Mouse (Mus musculus): ENCODE measurements at regions not wholly inside any gene's neighbourhood (a gene's known extent, or its start where the extent isn't known, plus 50 kb on each side); places are given as distances from the start of the nearest gene placed in this dataset.

DNA sequence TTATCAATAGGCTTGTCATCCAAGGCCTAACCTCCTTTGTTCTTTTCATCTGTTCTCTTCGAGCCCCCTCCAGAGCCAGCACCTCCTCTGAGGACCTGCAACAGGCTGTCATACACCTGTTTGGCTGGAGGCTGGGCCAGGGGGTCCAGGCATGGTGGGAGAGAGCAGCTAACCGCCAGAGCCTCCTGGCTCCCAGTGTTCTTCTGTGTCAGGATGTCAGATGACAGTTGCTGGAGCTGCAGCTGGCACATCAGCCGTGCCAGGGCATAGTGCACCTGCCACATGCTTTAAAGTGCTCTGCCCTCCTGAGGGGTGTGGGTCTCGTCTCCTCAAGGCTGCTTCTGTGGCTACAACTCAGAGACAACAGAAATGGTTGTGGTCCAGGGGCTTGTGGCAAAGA, 298.5 kb upstream of the Mki67 start:
- H3K27me3 ChIP-seq (ENCODE audit: control insufficient read depth, insufficient read depth, low read depth, low read length): no peaks in the 10 kb centered on the region
- ATAC-seq (ENCODE audit: low read depth): no peak
- H3K4me1 ChIP-seq (replicated peaks; ENCODE audit: control insufficient read depth, insufficient read depth, low read length): no peaks in the 10 kb centered on the region
- no peaks in the 10 kb centered on the region for H3K9me3 ChIP-seq (ENCODE audit: control insufficient read depth, low read length)
- H3K27ac ChIP-seq (ENCODE audit: low read length): no peak overlapping the region
- H3K4me3 ChIP-seq (ENCODE audit: low read length): no peak overlapping the region
- H3K36me3 ChIP-seq (ENCODE audit: control insufficient read depth, insufficient read depth, low read length): no peaks in the 10 kb centered on the region
- 52% methylated on average over 4 of the region's 4 CpGs for WGBS
- no peak overlapping the region for H3K9ac ChIP-seq (ENCODE audit: low read length)
- H3K4me2 ChIP-seq (ENCODE audit: low read depth, low read length): no peak overlapping the region

- ATAC-seq (ENCODE audit: low read depth): no peak
Observed at GRCm38 (mm10) chr7:136016918-136017317, 300.8 kb upstream of the Mki67 start.

DNA sequence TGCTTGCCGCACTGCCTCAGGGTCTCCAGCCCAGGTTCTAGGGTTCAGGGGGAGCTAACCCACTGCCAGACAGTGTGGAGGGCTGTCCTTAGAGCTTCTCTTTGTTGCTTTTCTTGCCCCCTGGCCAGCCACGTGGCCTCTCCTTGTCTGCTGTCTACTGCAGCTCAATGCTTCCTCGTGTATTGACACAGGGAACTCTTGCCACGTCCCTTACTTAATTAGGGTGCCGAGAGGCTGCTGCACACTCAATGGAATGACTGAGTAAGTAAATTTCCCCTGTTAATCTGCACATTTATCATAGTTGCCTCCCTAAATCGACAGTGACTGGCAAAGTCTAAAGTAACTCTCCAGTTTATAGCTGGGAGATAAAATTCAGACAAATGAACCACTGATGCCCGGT, 304.4 kb upstream of the Mki67 start:
- Histone ChIP-seq H3K36me3 (ENCODE audit: control insufficient read depth, insufficient read depth, low read length) (no peaks in the 10 kb centered on the region), H3K4me3 (ENCODE audit: low read length) (no peak overlapping the region), H3K4me2 (ENCODE audit: low read depth, low read length) (no peak overlapping the region), H3K27ac (ENCODE audit: low read length) (no peak overlapping the region), H3K9me3 (ENCODE audit: control insufficient read depth, low read length) (no peaks in the 10 kb centered on the region), H3K27me3 (ENCODE audit: control insufficient read depth, insufficient read depth, low read depth, low read length) (no peaks in the 10 kb centered on the region), H3K4me1 (replicated peaks; ENCODE audit: control insufficient read depth, insufficient read depth, low read length) (0 out of 2 replicates have a peak, but pooled peaks cover 2% of the 10 kb centered on the region), H3K9ac (ENCODE audit: low read length) (no peak overlapping the region)
- 56% methylated on average over 7 of the region's 7 CpGs for WGBS
- no peak for ATAC-seq (ENCODE audit: low read depth)

More at GRCm38 (mm10) chr7:136016918-136017317, 300.8 kb upstream of the Mki67 start:
- Histone ChIP-seq H3K4me3 (ENCODE audit: low read length) (no peak overlapping the region), H3K4me1 (replicated peaks; ENCODE audit: control insufficient read depth, insufficient read depth, low read length) (no peaks in the 10 kb centered on the region), H3K9ac (ENCODE audit: low read length) (no peak overlapping the region), H3K9me3 (ENCODE audit: control insufficient read depth, low read length) (no peaks in the 10 kb centered on the region), H3K27ac (ENCODE audit: low read length) (no peak overlapping the region), H3K4me2 (ENCODE audit: low read depth, low read length) (no peak overlapping the region), H3K27me3 (ENCODE audit: control insufficient read depth, insufficient read depth, low read depth, low read length) (no peaks in the 10 kb centered on the region), H3K36me3 (ENCODE audit: control insufficient read depth, insufficient read depth, low read length) (no peaks in the 10 kb centered on the region)
- WGBS: 63% methylated on average over 8 of the region's 8 CpGs

DNA sequence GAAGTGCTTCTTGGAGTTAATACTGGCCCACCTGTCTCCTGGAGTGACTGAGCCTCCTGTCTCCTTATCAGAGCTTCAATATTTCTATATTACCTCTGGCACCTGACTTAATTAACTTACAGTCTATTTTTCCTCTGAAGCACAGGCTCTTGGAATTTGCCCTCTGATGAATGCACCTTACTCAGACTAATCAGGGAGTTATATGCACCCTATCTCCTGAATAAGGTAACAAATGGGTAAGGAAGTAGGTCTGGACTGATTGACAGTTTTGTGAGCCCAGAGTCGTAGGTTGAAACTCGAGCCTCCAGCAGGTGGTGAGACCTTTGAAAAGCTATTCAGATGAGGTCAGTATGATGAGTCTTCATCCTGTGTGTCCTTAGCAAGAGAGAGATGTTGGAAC, 304.9 kb upstream of the Mki67 start:
- 0 out of 2 replicates have a peak, but pooled peaks cover 2% of the 10 kb centered on the region for H3K4me1 ChIP-seq (replicated peaks; ENCODE audit: control insufficient read depth, insufficient read depth, low read length)
- ATAC-seq (ENCODE audit: low read depth): no peak
- H3K27me3 ChIP-seq (ENCODE audit: control insufficient read depth, insufficient read depth, low read depth, low read length): no peaks in the 10 kb centered on the region
- H3K9ac ChIP-seq (ENCODE audit: low read length): no peak overlapping the region
- no peaks in the 10 kb centered on the region for H3K9me3 ChIP-seq (ENCODE audit: control insufficient read depth, low read length)
- H3K4me3 ChIP-seq (ENCODE audit: low read length): no peak overlapping the region
- no peak overlapping the region for H3K27ac ChIP-seq (ENCODE audit: low read length)
- no peak overlapping the region for H3K4me2 ChIP-seq (ENCODE audit: low read depth, low read length)
- no peaks in the 10 kb centered on the region for H3K36me3 ChIP-seq (ENCODE audit: control insufficient read depth, insufficient read depth, low read length)
- WGBS: 42% methylated on average over 2 of the region's 2 CpGs

DNA sequence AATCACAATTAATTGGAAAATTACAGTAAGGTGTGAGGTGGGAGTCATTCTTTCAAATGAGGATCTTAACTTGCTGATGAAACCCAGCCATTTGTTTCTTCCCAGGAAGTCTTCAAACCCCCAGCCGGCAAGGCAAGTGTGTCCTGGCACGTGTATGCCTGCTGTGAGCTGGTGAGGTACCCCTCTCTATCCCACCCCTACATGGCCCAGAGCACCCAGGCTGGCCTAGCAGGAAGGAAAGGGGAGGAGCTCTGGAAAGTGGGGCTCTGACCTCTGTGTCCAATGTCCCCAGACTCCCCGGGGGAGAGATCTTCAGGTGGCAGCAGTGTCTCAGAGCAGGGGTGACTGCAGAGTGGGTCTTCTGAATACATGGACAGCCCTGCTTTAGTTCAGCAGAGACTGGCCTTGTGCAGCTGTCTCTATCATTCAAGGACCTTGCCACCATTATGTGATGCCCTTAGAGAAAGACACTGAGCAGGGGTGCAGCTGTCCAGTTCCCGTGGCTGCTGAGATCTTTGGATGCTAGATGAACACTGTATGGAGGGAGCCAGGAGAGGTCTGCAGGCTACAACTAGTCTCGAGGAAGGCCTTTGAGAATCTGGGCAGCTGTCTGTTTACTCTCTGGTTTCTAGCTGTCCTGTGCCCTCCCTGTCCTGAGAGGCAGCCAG, 306.8 kb upstream of the Mki67 start:
- 59% methylated on average over 5 of the region's 5 CpGs for WGBS
- no peaks in the 10 kb centered on the region for H3K9me3 ChIP-seq (ENCODE audit: control insufficient read depth, low read length)
- no peak overlapping the region for H3K27ac ChIP-seq (ENCODE audit: low read length)
- no peaks in the 10 kb centered on the region for H3K36me3 ChIP-seq (ENCODE audit: control insufficient read depth, insufficient read depth, low read length)
- no peak for ATAC-seq (ENCODE audit: low read depth)
- no peak overlapping the region for H3K9ac ChIP-seq (ENCODE audit: low read length)
- no peak overlapping the region for H3K4me2 ChIP-seq (ENCODE audit: low read depth, low read length)
- no peaks in the 10 kb centered on the region for H3K27me3 ChIP-seq (ENCODE audit: control insufficient read depth, insufficient read depth, low read depth, low read length)
- 0 out of 2 replicates have a peak, but pooled peaks cover 2% of the 10 kb centered on the region for H3K4me1 ChIP-seq (replicated peaks; ENCODE audit: control insufficient read depth, insufficient read depth, low read length)
- H3K4me3 ChIP-seq (ENCODE audit: low read length): no peak overlapping the region

DNA sequence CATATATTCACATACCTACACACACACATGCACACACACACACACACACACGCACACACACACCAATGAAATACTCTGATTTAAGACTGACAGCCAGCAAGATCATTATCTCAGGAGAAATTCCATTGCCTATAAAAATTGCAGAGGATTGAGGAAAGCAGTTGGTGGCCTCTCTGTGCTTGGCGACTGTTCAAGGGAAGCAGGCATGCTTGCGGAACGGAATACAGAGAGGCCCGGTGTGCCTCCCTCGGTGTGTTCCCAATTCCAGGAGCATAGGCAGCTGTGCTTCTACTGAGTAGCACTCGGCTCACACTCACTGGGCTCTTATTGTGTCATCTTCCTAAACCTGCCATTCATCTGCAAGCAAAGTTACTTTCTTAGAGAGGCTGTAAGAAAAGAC, 310.3 kb upstream of the Mki67 start:
- Histone ChIP-seq H3K27ac (ENCODE audit: low read length) (no peak overlapping the region), H3K36me3 (ENCODE audit: control insufficient read depth, insufficient read depth, low read length) (no peaks in the 10 kb centered on the region), H3K9ac (ENCODE audit: low read length) (no peak overlapping the region), H3K27me3 (ENCODE audit: control insufficient read depth, insufficient read depth, low read depth, low read length) (no peaks in the 10 kb centered on the region), H3K4me3 (ENCODE audit: low read length) (no peak overlapping the region), H3K4me2 (ENCODE audit: low read depth, low read length) (no peak overlapping the region), H3K4me1 (replicated peaks; ENCODE audit: control insufficient read depth, insufficient read depth, low read length) (0 out of 2 replicates have a peak, but pooled peaks cover 2% of the 10 kb centered on the region), H3K9me3 (ENCODE audit: control insufficient read depth, low read length) (no peaks in the 10 kb centered on the region)
- ATAC-seq (ENCODE audit: low read depth): no peak
- 48% methylated on average over 7 of the region's 7 CpGs for WGBS

GRCm38 (mm10) chr7:136032026-136032425, 315.9 kb upstream of the Mki67 start:
- Histone ChIP-seq H3K9ac (ENCODE audit: low read length) (no peak overlapping the region), H3K4me3 (ENCODE audit: low read length) (no peak overlapping the region), H3K4me1 (replicated peaks; ENCODE audit: control insufficient read depth, insufficient read depth, low read length) (peaks cover 4% of the 10 kb centered on the region; the same call in 1 of the 2 replicates), H3K27ac (ENCODE audit: low read length) (no peak overlapping the region), H3K4me2 (ENCODE audit: low read depth, low read length) (no peak overlapping the region), H3K36me3 (ENCODE audit: control insufficient read depth, insufficient read depth, low read length) (no peaks in the 10 kb centered on the region), H3K27me3 (ENCODE audit: control insufficient read depth, insufficient read depth, low read depth, low read length) (no peaks in the 10 kb centered on the region), H3K9me3 (ENCODE audit: control insufficient read depth, low read length) (no peaks in the 10 kb centered on the region)
- 76% methylated on average over 6 of the region's 6 CpGs for WGBS
- ATAC-seq (ENCODE audit: low read depth): no peak

DNA sequence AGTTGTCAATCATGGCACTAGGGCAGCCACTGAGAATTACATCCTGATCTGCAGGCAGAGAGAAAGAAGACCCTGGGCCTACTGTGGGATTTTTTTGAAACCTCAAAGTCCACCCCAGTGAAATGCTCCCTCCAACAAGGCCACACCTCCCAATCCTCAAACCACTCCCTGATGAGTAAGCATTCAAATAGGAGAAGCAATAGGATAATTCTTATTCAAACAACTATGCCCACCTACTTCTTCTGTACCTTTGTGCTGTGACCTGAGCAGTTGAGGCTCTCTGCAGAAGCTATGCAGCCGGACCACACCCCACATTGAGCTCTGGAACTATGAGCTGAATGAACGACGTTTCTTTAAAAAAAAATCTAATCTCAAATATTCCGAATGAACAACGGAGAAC, 317.4 kb upstream of the Mki67 start:
- no peaks in the 10 kb centered on the region for H3K9me3 ChIP-seq (ENCODE audit: control insufficient read depth, low read length)
- WGBS: 81% methylated on average over 5 of the region's 5 CpGs
- H3K9ac ChIP-seq (ENCODE audit: low read length): no peak overlapping the region
- H3K4me3 ChIP-seq (ENCODE audit: low read length): no peak overlapping the region
- no peak for ATAC-seq (ENCODE audit: low read depth)
- H3K4me1 ChIP-seq (replicated peaks; ENCODE audit: control insufficient read depth, insufficient read depth, low read length): peaks cover 4% of the 10 kb centered on the region; the same call in 1 of the 2 replicates
- no peak overlapping the region for H3K27ac ChIP-seq (ENCODE audit: low read length)
- no peaks in the 10 kb centered on the region for H3K36me3 ChIP-seq (ENCODE audit: control insufficient read depth, insufficient read depth, low read length)
- no peaks in the 10 kb centered on the region for H3K27me3 ChIP-seq (ENCODE audit: control insufficient read depth, insufficient read depth, low read depth, low read length)
- H3K4me2 ChIP-seq (ENCODE audit: low read depth, low read length): no peak overlapping the region

DNA sequence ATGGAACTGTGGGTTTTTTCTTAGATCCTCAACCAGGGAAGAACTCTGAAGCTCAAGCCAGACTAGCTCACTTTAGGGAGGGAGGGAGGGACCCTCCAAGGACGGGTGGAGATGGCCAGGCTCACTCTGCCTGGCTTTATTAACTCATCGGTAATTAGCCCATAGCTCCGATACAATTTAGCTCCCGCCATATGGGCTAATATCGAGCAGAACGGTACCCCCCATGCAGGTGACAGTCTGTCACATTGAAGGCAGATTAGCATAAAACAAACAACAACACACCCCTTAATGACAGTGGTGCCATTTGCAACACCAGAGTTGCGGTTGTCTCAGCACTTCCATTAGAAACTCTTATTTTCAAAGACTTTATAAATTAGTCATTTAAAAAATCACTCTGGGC, 319.6 kb upstream of the Mki67 start:
- WGBS: 54% methylated on average over 7 of the region's 7 CpGs
- no peak overlapping the region for H3K27ac ChIP-seq (ENCODE audit: low read length)
- ATAC-seq (ENCODE audit: low read depth): no peak

More for the DNA sequence above, 319.6 kb upstream of the Mki67 start:
- Histone ChIP-seq H3K27me3 (ENCODE audit: control insufficient read depth, insufficient read depth, low read depth, low read length) (no peaks in the 10 kb centered on the region), H3K36me3 (ENCODE audit: control insufficient read depth, insufficient read depth, low read length) (no peaks in the 10 kb centered on the region), H3K4me3 (ENCODE audit: low read length) (no peak overlapping the region), H3K9me3 (ENCODE audit: control insufficient read depth, low read length) (no peaks in the 10 kb centered on the region), H3K9ac (ENCODE audit: low read length) (no peak overlapping the region), H3K4me1 (replicated peaks; ENCODE audit: control insufficient read depth, insufficient read depth, low read length) (peaks cover 4% of the 10 kb centered on the region; the same call in 1 of the 2 replicates), H3K4me2 (ENCODE audit: low read depth, low read length) (no peak overlapping the region)
